ENCODE assay signal across 8 mouse cellular contexts in the genomic region with DNA sequence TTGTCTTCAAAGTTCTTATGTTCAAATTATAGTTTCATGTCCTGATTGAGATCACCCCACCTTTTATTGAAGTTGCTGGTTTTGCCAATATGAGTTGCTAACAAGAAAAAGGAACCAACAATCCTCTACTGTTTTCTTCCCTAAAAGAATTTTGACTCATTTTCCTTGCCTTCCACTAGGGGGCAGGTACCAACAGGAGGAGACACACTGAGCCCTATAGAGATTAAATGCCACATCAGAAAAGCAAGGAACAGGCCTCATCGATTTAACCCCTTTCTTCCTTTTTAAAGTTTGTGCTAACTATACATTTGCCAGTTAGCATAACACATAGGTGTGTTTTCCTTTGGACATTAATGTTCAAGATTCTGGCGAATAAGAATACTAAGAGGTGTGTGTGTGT. TPM values are rescaled to one million over a fixed set of nuclear protein-coding genes. Genes with fewer than 3 reads are reported as not detected.
A peak's percentile ranks its signal among the peaks of the same experiment; 100 is the strongest.
DNase-seq lines count a peak whose midpoint lies in the region; ATAC-seq and TF ChIP-seq lines count a peak whose summit lies in the region.

No protein-coding gene starts in this region.

- no peak overlapping the region for H3K4me2 ChIP-seq in intestine, embryonic 14.5 days (ENCODE audit: low read length)
- H3K4me2 ChIP-seq in intestine, embryonic 15.5 days (replicated peaks), result no peak overlapping the region
- H3K4me2 ChIP-seq in liver, embryonic 14.5 days (ENCODE audit: low read depth), result no peak overlapping the region

- H3K27ac ChIP-seq in intestine, embryonic 14.5 days (ENCODE audit: low read depth), result no peak overlapping the region
- no peak overlapping the region for H3K27ac ChIP-seq in intestine, embryonic 15.5 days
- H3K27ac ChIP-seq in bone marrow macrophage, adult 2 months (ENCODE audit: insufficient read depth, low read depth, low read length), result peak overlapping the region; percentile 71
- H3K27ac ChIP-seq in liver, embryonic 14.5 days, result no peak overlapping the region

- H3K9ac ChIP-seq in intestine, embryonic 14.5 days (ENCODE audit: low read length), result no peak overlapping the region
- H3K9ac ChIP-seq in intestine, embryonic 15.5 days, result no peak overlapping the region
- no peak overlapping the region for H3K9ac ChIP-seq in liver, embryonic 14.5 days (replicated peaks)

- DNase-seq in intestine, embryonic 14.5 days (ENCODE audit: low spot score), result no peak
- peak; percentile 67 for DNase-seq in CD4-positive helper T cell, adult 2 months (ENCODE audit: low read depth, low spot score)
- DNase-seq in liver, embryonic 14.5 days (ENCODE audit: low read depth in 3 of 3, low spot score in 3 of 3), result no peak
- no peak for DNase-seq in thymus, postnatal 4 days
- DNase-seq in cerebellum, postnatal 36 days, result no peak
- no peak for DNase-seq in kidney, postnatal 36 days

- no peaks in the 10 kb centered on the region for H3K9me3 ChIP-seq in intestine, embryonic 14.5 days (ENCODE audit: control insufficient read depth, low read length)
- no peaks in the 10 kb centered on the region for H3K9me3 ChIP-seq in intestine, embryonic 15.5 days
- no peaks in the 10 kb centered on the region for H3K9me3 ChIP-seq in liver, embryonic 14.5 days (ENCODE audit: control insufficient read depth, low read length)

- H3K36me3 ChIP-seq in intestine, embryonic 14.5 days (ENCODE audit: control insufficient read depth, insufficient read depth, low read length), result no peaks in the 10 kb centered on the region
- H3K36me3 ChIP-seq in intestine, embryonic 15.5 days, result no peaks in the 10 kb centered on the region
- H3K36me3 ChIP-seq in liver, embryonic 14.5 days (replicated peaks; ENCODE audit: control insufficient read depth, insufficient read depth, low read depth), result no peaks in the 10 kb centered on the region

- no peak for TF ChIP-seq EP300 in liver, embryonic 14.5 days (IDR thresholded peaks at IDR 0.05; ENCODE audit: low read depth)

- H3K4me1 ChIP-seq in intestine, embryonic 14.5 days (replicated peaks; ENCODE audit: control insufficient read depth, insufficient read depth, low read length), result no peaks in the 10 kb centered on the region
- no peaks in the 10 kb centered on the region for H3K4me1 ChIP-seq in intestine, embryonic 15.5 days (replicated peaks)
- peaks cover 33% of the 10 kb centered on the region for H3K4me1 ChIP-seq in bone marrow macrophage, adult 2 months (ENCODE audit: control insufficient read depth, insufficient read depth, low read length)
- peaks cover 0 to 9% of the 10 kb centered on the region in 2 experiments; a peak in 3 of 4 replicates for H3K4me1 ChIP-seq in liver, embryonic 14.5 days (replicated peaks; ENCODE audit: control insufficient read depth in 2 of 2, insufficient read depth in 2 of 2, low read length in 1 of 2)

- H3K27me3 ChIP-seq in intestine, embryonic 14.5 days (replicated peaks; ENCODE audit: control insufficient read depth, insufficient read depth, low read length), result no peaks in the 10 kb centered on the region
- H3K27me3 ChIP-seq in intestine, embryonic 15.5 days (replicated peaks), result no peaks in the 10 kb centered on the region
- H3K27me3 ChIP-seq in liver, embryonic 14.5 days (ENCODE audit: control insufficient read depth, insufficient read depth, low read length), result no peaks in the 10 kb centered on the region

- no peak overlapping the region for H3K4me3 ChIP-seq in intestine, embryonic 14.5 days (ENCODE audit: low read depth, low read length)
- H3K4me3 ChIP-seq in intestine, embryonic 15.5 days (replicated peaks), result no peak overlapping the region
- H3K4me3 ChIP-seq in bone marrow macrophage, adult 2 months (ENCODE audit: insufficient read depth, low read length), result peak overlapping the region; percentile 72
- H3K4me3 ChIP-seq in liver, embryonic 14.5 days (ENCODE audit: insufficient read depth in 1 of 2, low read depth in 2 of 2, low read length in 2 of 2), result no peak overlapping the region

- WGBS in intestine, embryonic 14.5 days, result 43% methylated on average over 2 of the region's 2 CpGs
- 54% methylated on average over 2 of the region's 2 CpGs for WGBS in intestine, embryonic 15.5 days
- WGBS in liver, embryonic 14.5 days (ENCODE audit: insufficient replicate concordance), result 27% methylated on average over 2 of the region's 2 CpGs

- 0 out of 2 replicates have a peak, but pooled peaks have one; percentile 47 for ATAC-seq in intestine, embryonic 14.5 days (replicated peaks; ENCODE audit: low FRiP score, low TSS enrichment, low read depth)
- ATAC-seq in intestine, embryonic 15.5 days, result no peak
- 0 out of 2 replicates have a peak, but pooled peaks have one; percentile 32 for ATAC-seq in liver, embryonic 14.5 days (ENCODE audit: insufficient read depth)

- no peak for TF ChIP-seq CTCF in bone marrow macrophage, adult 2 months (IDR thresholded peaks at IDR 0.05; ENCODE audit: low read depth, low read length)
- TF ChIP-seq CTCF in liver, embryonic 14.5 days (IDR thresholded peaks at IDR 0.05; ENCODE audit: low read depth), result peak; percentile 67

- no peak for TF ChIP-seq POLR2A in bone marrow macrophage, adult 2 months (IDR thresholded peaks at IDR 0.05; ENCODE audit: borderline replicate concordance, low read depth, low read length)

RNA-seq across cellular contexts. Expression of a gene that starts 2.4 kb away (rescaled TPM):
- polyA plus RNA-seq in intestine, embryonic 14.5 days (2014; fragmentation: Nextera tagmentation; extraction: Ambion mirVana), result 0.88 and 0.99 TPM in 2 replicates
- 0.98 and 1.1 TPM in 2 replicates for polyA plus RNA-seq in intestine, embryonic 15.5 days (2015; fragmentation: Nextera tagmentation; extraction: Ambion mirVana)
- polyA plus RNA-seq in bone marrow macrophage, adult 2 months (2012; ENCODE audit: insufficient read depth, insufficient read length, missing spikeins), result 97.6 and 98.0 TPM in 2 replicates
- polyA plus RNA-seq in liver, embryonic 14.5 days (2012; rRNA removed), result 1.2 and 2.1 TPM in 2 replicates
- 3.1 and 3.4 TPM in 2 replicates for polyA plus RNA-seq in liver, embryonic 14.5 days (2014; fragmentation: Nextera tagmentation; extraction: Ambion mirVana)

RNA-seq across cellular contexts. Expression of a gene that starts 21.8 kb away (rescaled TPM):
- 27.2 and 30.5 TPM in 2 replicates for polyA plus RNA-seq in intestine, embryonic 14.5 days (2014; fragmentation: Nextera tagmentation; extraction: Ambion mirVana)
- 30.0 and 35.0 TPM in 2 replicates for polyA plus RNA-seq in intestine, embryonic 15.5 days (2015; fragmentation: Nextera tagmentation; extraction: Ambion mirVana)
- 21.0 and 29.4 TPM in 2 replicates for polyA plus RNA-seq in bone marrow macrophage, adult 2 months (2012; ENCODE audit: insufficient read depth, insufficient read length, missing spikeins)
- 2.6 and 4.1 TPM in 2 replicates for polyA plus RNA-seq in liver, embryonic 14.5 days (2012; rRNA removed)
- polyA plus RNA-seq in liver, embryonic 14.5 days (2014; fragmentation: Nextera tagmentation; extraction: Ambion mirVana), result 16.3 and 20.2 TPM in 2 replicates

RNA-seq across cellular contexts. Expression of a gene that starts 43.6 kb away (rescaled TPM):
- 0.32 and 0.34 TPM in 2 replicates for polyA plus RNA-seq in intestine, embryonic 14.5 days (2014; fragmentation: Nextera tagmentation; extraction: Ambion mirVana)
- polyA plus RNA-seq in intestine, embryonic 15.5 days (2015; fragmentation: Nextera tagmentation; extraction: Ambion mirVana), result 0.25 and 0.28 TPM in 2 replicates
- polyA plus RNA-seq in bone marrow macrophage, adult 2 months (2012; ENCODE audit: insufficient read depth, insufficient read length, missing spikeins), result 33.5 and 34.4 TPM in 2 replicates
- 0.25 and 0.50 TPM in 2 replicates for polyA plus RNA-seq in liver, embryonic 14.5 days (2012; rRNA removed)
- 0.52 and 0.53 TPM in 2 replicates for polyA plus RNA-seq in liver, embryonic 14.5 days (2014; fragmentation: Nextera tagmentation; extraction: Ambion mirVana)

RNA-seq across cellular contexts. Expression of a gene that starts 43.9 kb away (rescaled TPM):
- 11.3 and 12.8 TPM in 2 replicates for polyA plus RNA-seq in intestine, embryonic 14.5 days (2014; fragmentation: Nextera tagmentation; extraction: Ambion mirVana)
- polyA plus RNA-seq in intestine, embryonic 15.5 days (2015; fragmentation: Nextera tagmentation; extraction: Ambion mirVana), result 7.6 and 8.2 TPM in 2 replicates
- polyA plus RNA-seq in bone marrow macrophage, adult 2 months (2012; ENCODE audit: insufficient read depth, insufficient read length, missing spikeins), result 5.4 and 5.8 TPM in 2 replicates
- 2.2 and 3.9 TPM in 2 replicates for polyA plus RNA-seq in liver, embryonic 14.5 days (2012; rRNA removed)
- 2.4 and 2.8 TPM in 2 replicates for polyA plus RNA-seq in liver, embryonic 14.5 days (2014; fragmentation: Nextera tagmentation; extraction: Ambion mirVana)

Comparison
In these comparisons a context has a peak if more than half of its experiments do, and no peak if none do; other contexts are left out.
1. RNA of a gene that starts 2.4 kb away (polyA plus RNA-seq): 97.6 to 98.0 TPM in bone marrow macrophage, adult 2 months; 1.2 to 3.4 TPM in liver, embryonic 14.5 days, 0.98 to 1.1 TPM in intestine, embryonic 15.5 days and 0.88 to 0.99 TPM in intestine, embryonic 14.5 days; every median in the first group is over 10 times any median in the second.
2. RNA of a gene that starts 43.6 kb away (polyA plus RNA-seq): 33.5 to 34.4 TPM in bone marrow macrophage, adult 2 months; 0.25 to 0.53 TPM in liver, embryonic 14.5 days, 0.32 to 0.34 TPM in intestine, embryonic 14.5 days and 0.25 to 0.28 TPM in intestine, embryonic 15.5 days; every median in the first group is over 10 times any median in the second.